11 mouse cellular contexts compared by ENCODE assay signal in genomic region chr13:102576871-102577662, GRCm38 (mm10).
"Had no signal": no experiment of that assay in that cellular context is flagged by ENCODE, and none has a peak within 500 bp of the region (broad histone marks: within the 10 kb centered on the region; RNA-seq: fewer than 3 reads in every experiment).

No protein-coding gene starts in this region.

- DNase-seq: kidney, adult 8-10 months; kidney, postnatal 36 days; layer of hippocampus, adult 9-11 months; layer of hippocampus, postnatal 36 days; lung, adult 2 months; lung, postnatal 4 days; thymus, postnatal 4 days had no signal

- H3K9me3 ChIP-seq: midbrain, embryonic 12.5 days had no signal

- H3K36me3 ChIP-seq: midbrain, embryonic 12.5 days had no signal

- H3K4me3 ChIP-seq: midbrain, embryonic 12.5 days had no signal

- H3K9ac ChIP-seq: liver, embryonic 14.5 days; midbrain, embryonic 12.5 days had no signal

- H3K27ac ChIP-seq: liver, embryonic 14.5 days; midbrain, embryonic 12.5 days; stomach, postnatal 0 days had no signal

- H3K4me2 ChIP-seq: midbrain, embryonic 12.5 days had no signal

- ATAC-seq: lung, postnatal 0 days had no signal
